Mouse (Mus musculus) testis, adult 2 months (tissue): Measurements from ENCODE around the gene Tcp11l1.

ENCODE experiments used
- CTCF ChIP-seq: fragments of 200-500 bp; IDR thresholded peaks from 2 replicates; pipeline ENCODE4 v1.5.1; 2012; ENCODE audit warnings: low read depth, mild to moderate bottlenecking, inconsistent platforms, low read length, moderate library complexity; ENCODE audit not compliant: control insufficient read depth, insufficient read depth, insufficient replicate concordance
- POLR2A ChIP-seq: fragments of 200-500 bp; IDR thresholded peaks from 2 replicates; pipeline ENCODE4 v1.6.1; 2012; ENCODE audit warnings: low read depth, mild to moderate bottlenecking, inconsistent platforms, low read length, moderate library complexity; ENCODE audit not compliant: control insufficient read depth

DNA sequence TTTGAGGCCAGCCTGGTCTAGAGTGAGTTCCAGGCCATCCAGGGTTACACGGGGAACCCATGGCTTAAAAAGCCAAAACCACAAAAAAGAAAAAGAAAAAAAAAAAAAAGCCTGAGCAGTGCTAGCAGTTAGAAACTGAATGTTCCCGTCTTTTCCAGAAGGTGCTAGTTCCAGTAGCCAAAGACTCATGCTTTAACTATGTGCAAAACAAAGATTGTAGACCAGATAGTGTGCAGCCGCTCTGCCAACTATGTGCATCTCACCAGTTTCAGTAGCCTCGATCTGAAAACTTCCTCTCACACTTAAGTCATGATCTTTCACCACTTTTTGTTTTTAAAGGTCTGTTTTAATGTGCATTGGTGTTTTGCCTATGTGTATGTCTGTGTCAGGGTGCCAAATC is 5.9 kb upstream of the Tcp11l1 start:
- TF ChIP-seq POLR2A (no peak), CTCF (no peak)
